Mouse (Mus musculus) limb, embryonic 11.5 days (tissue): ENCODE data around the gene Opcml. TPM values are rescaled to one million over a fixed set of nuclear protein-coding genes. Genes with fewer than 3 reads are reported as not detected.

Experiments used
- ATAC-seq: fragments of 200-750 bp; cut with Nextera tagmentation; 2 replicates; pipeline ENCODE4 v1.8.0; 2017; ENCODE audit warnings: low read depth; ENCODE audit not compliant: insufficient number of reproducible peaks, low FRiP score, low TSS enrichment
- DNase-seq: peaks from one replicate; pipeline ENCODE4 v3.0.0-alpha.2; 2015; ENCODE audit warnings: low spot score
- H3K27ac ChIP-seq: fragments of 300-500 bp; sonication (generic); replicated peaks from 2 replicates; pipeline ENCODE4 v1.5.1; 2014; ENCODE audit warnings: low read depth, mild to moderate bottlenecking, low read length
- H3K27me3 ChIP-seq: fragments of 300-500 bp; sonication (generic); 2 replicates; pipeline ENCODE4 v1.6.1; 2014; ENCODE audit warnings: mild to moderate bottlenecking, low read length, mixed read lengths; ENCODE audit not compliant: control insufficient read depth, insufficient read depth
- H3K36me3 ChIP-seq: fragments of 300-500 bp; sonication (generic); 2 replicates; pipeline ENCODE4 v1.6.1; 2014; ENCODE audit warnings: mild to moderate bottlenecking, low read length, moderate library complexity, mixed read lengths; ENCODE audit not compliant: control insufficient read depth, insufficient read depth
- H3K4me1 ChIP-seq: fragments of 300-500 bp; sonication (generic); 2 replicates; pipeline ENCODE4 v1.6.1; 2014; ENCODE audit warnings: low read length, mixed read lengths; ENCODE audit not compliant: control insufficient read depth, insufficient read depth
- H3K4me2 ChIP-seq: fragments of 300-500 bp; sonication (generic); 2 replicates; pipeline ENCODE4 v1.6.1; 2014; ENCODE audit warnings: low read depth, mild to moderate bottlenecking, moderate library complexity; ENCODE audit not compliant: severe bottlenecking
- H3K4me3 ChIP-seq: fragments of 300-500 bp; sonication (generic); 2 replicates; pipeline ENCODE4 v1.5.1; 2014; ENCODE audit warnings: low read depth, low read length
- H3K9ac ChIP-seq: fragments of 300-500 bp; sonication (generic); 2 replicates; pipeline ENCODE4 v1.6.1; 2014; ENCODE audit warnings: mild to moderate bottlenecking, low read length
- H3K9me3 ChIP-seq: fragments of 300-500 bp; sonication (generic); 2 replicates; pipeline ENCODE4 v1.6.1; 2016; ENCODE audit warnings: low read length; ENCODE audit not compliant: control insufficient read depth
- WGBS: fragments of 180-500 bp; shearing (Covaris S2); extraction: QIAGEN DNeasy Blood & Tissue Kit; methylation state at CpG from one replicate; pipeline ENCODE4 v1.1.7; 2014; 5-methylcytosine and 5-hydroxymethylcytosine counted together
- polyA plus RNA-seq: library from polyadenylated mRNA; unstranded; fragments of >200 nt; fragmentation: Nextera tagmentation; extraction: Ambion mirVana; gene quantifications from 2 replicates; pipeline ENCODE4 v1.2.1, GENCODE M21; 2014

Opcml gene
- polyA plus RNA-seq, 1 experiment from 2014 or later, result 0.20 TPM

GRCm38 (mm10) chr9:27917250-27917649 lies 126.7 kb downstream of the Opcml start:
- H3K4me2 ChIP-seq, result no peak overlapping the region
- H3K27ac ChIP-seq, result no peak overlapping the region
- DNase-seq (no peak), ATAC-seq (no peak)
- H3K27me3 ChIP-seq, result no peaks in the 10 kb centered on the region
- H3K4me1 ChIP-seq, result no peaks in the 10 kb centered on the region
- WGBS, result 67% methylated on average over 3 of the region's 3 CpGs
- H3K36me3 ChIP-seq, result no peaks in the 10 kb centered on the region
- no peak overlapping the region for H3K4me3 ChIP-seq
- no peaks in the 10 kb centered on the region for H3K9me3 ChIP-seq
- no peak overlapping the region for H3K9ac ChIP-seq

- Histone ChIP-seq H3K9ac (no peak overlapping the region), H3K36me3 (no peaks in the 10 kb centered on the region), H3K9me3 (no peaks in the 10 kb centered on the region), H3K4me1 (no peaks in the 10 kb centered on the region), H3K27me3 (no peaks in the 10 kb centered on the region), H3K27ac (no peak overlapping the region), H3K4me2 (no peak overlapping the region), H3K4me3 (no peak overlapping the region)
- WGBS, result 94% methylated on average over 1 of the region's 1 CpGs
- no peak for DNase-seq
- ATAC-seq, result no peak
Observed at GRCm38 (mm10) chr9:27923495-27923894, 132.9 kb downstream of the Opcml start.

GRCm38 (mm10) chr9:27923945-27924825 lies 133.6 kb downstream of the Opcml start:
- H3K4me1 ChIP-seq, result no peaks in the 10 kb centered on the region
- no peak overlapping the region for H3K9ac ChIP-seq
- no peak overlapping the region for H3K4me2 ChIP-seq
- H3K27ac ChIP-seq, result no peak overlapping the region
- H3K9me3 ChIP-seq, result no peaks in the 10 kb centered on the region
- DNase-seq, result no peak
- WGBS, result 59% methylated on average over 4 of the region's 4 CpGs
- H3K4me3 ChIP-seq, result no peak overlapping the region
- no peak for ATAC-seq
- H3K36me3 ChIP-seq, result no peaks in the 10 kb centered on the region
- H3K27me3 ChIP-seq, result no peaks in the 10 kb centered on the region

GRCm38 (mm10) chr9:27925650-27926049 lies 135.1 kb downstream of the Opcml start:
- WGBS, result 60% methylated on average over 2 of the region's 2 CpGs
- Histone ChIP-seq H3K36me3 (no peaks in the 10 kb centered on the region), H3K4me1 (no peaks in the 10 kb centered on the region), H3K4me2 (no peak overlapping the region), H3K27me3 (no peaks in the 10 kb centered on the region), H3K9ac (no peak overlapping the region), H3K9me3 (no peaks in the 10 kb centered on the region), H3K4me3 (no peak overlapping the region), H3K27ac (no peak overlapping the region)
- DNase-seq, result no peak
- no peak for ATAC-seq

GRCm38 (mm10) chr9:27937253-27937652 lies 146.7 kb downstream of the Opcml start:
- H3K9ac ChIP-seq, result no peak overlapping the region
- ATAC-seq (no peak), DNase-seq (no peak)
- 0 out of 2 replicates have a peak, but pooled peaks cover 4% of the 10 kb centered on the region for H3K4me1 ChIP-seq
- no peaks in the 10 kb centered on the region for H3K27me3 ChIP-seq
- H3K27ac ChIP-seq, result no peak overlapping the region
- no peak overlapping the region for H3K4me3 ChIP-seq
- H3K36me3 ChIP-seq, result no peaks in the 10 kb centered on the region
- no peaks in the 10 kb centered on the region for H3K9me3 ChIP-seq
- H3K4me2 ChIP-seq, result no peak overlapping the region

- DNase-seq (peak; percentile 33), ATAC-seq (peak; percentile 54; the same call in 1 of the 2 replicates)
- no peak overlapping the region for H3K9ac ChIP-seq
- H3K4me3 ChIP-seq, result no peak overlapping the region
- H3K36me3 ChIP-seq, result no peaks in the 10 kb centered on the region
- no peak overlapping the region for H3K4me2 ChIP-seq
- H3K27me3 ChIP-seq, result no peaks in the 10 kb centered on the region
- 0 out of 2 replicates have a peak, but pooled peaks cover 4% of the 10 kb centered on the region for H3K4me1 ChIP-seq
- no peak overlapping the region for H3K27ac ChIP-seq
- H3K9me3 ChIP-seq, result no peaks in the 10 kb centered on the region
- WGBS, result 11% methylated on average over 5 of the region's 5 CpGs
Observed at GRCm38 (mm10) chr9:27937660-27938059, 147.1 kb downstream of the Opcml start.

GRCm38 (mm10) chr9:27945323-27946010 lies 154.9 kb downstream of the Opcml start:
- Histone ChIP-seq H3K4me1 (no peaks in the 10 kb centered on the region), H3K27ac (no peak overlapping the region), H3K4me3 (no peak overlapping the region), H3K27me3 (no peaks in the 10 kb centered on the region), H3K36me3 (no peaks in the 10 kb centered on the region), H3K9me3 (no peaks in the 10 kb centered on the region), H3K9ac (no peak overlapping the region), H3K4me2 (no peak overlapping the region)
- WGBS, result 38% methylated on average over 11 of the region's 11 CpGs
- no peak for DNase-seq
- ATAC-seq, result no peak

- no peaks in the 10 kb centered on the region for H3K9me3 ChIP-seq
- no peaks in the 10 kb centered on the region for H3K36me3 ChIP-seq
- H3K4me3 ChIP-seq, result no peak overlapping the region
- no peak overlapping the region for H3K27ac ChIP-seq
- ATAC-seq, result no peak
- no peak overlapping the region for H3K4me2 ChIP-seq
- no peaks in the 10 kb centered on the region for H3K27me3 ChIP-seq
- DNase-seq, result no peak
- H3K9ac ChIP-seq, result no peak overlapping the region
- 83% methylated on average over 5 of the region's 5 CpGs for WGBS
- H3K4me1 ChIP-seq, result no peaks in the 10 kb centered on the region
Observed at GRCm38 (mm10) chr9:27951110-27951509, 160.5 kb downstream of the Opcml start.
